Mouse (Mus musculus): ENCODE data around the gene Szrd1.
"Not testable (repeated sequence)": the region's sequence is repeated elsewhere in the genome, so short reads cannot be mapped to it uniquely, and the experiment has no call there.

Szrd1 gene

GRCm38 (mm10) chr4:141147112-141148008, 7.8 kb upstream of the Szrd1 start, which contains the start of gene Fbxo42:
Gene Fbxo42, plus strand, starts transcription at chr4:141147913.
- peak; percentile 93 for DNase-seq

- DNase-seq, result no peak
These were observed 7.0 kb upstream of the Szrd1 start for GRCm38 (mm10) chr4:141146491-141147033.

GRCm38 (mm10) chr4:141145124-141145523, 5.5 kb upstream of the Szrd1 start:
- not testable (repeated sequence) for DNase-seq

GRCm38 (mm10) chr4:141142285-141142811, 2.8 kb upstream of the Szrd1 start:
- DNase-seq, result peak; percentile 76

- no peak for DNase-seq
These were observed 1.4 kb upstream of the Szrd1 start for GRCm38 (mm10) chr4:141140967-141141366.

- DNase-seq, result not testable (repeated sequence)
These were observed 779 bp upstream of the Szrd1 start for GRCm38 (mm10) chr4:141140354-141140753.

- no peak for DNase-seq
These were observed 1.0 kb downstream of the Szrd1 start for GRCm38 (mm10) chr4:141138425-141139115.

GRCm38 (mm10) chr4:141137740-141138139, 1.8 kb downstream of the Szrd1 start:
- DNase-seq, result not testable (repeated sequence)

GRCm38 (mm10) chr4:141136126-141136525, 3.4 kb downstream of the Szrd1 start:
- DNase-seq, result no peak

- no peak for DNase-seq
These were observed 4.6 kb downstream of the Szrd1 start for GRCm38 (mm10) chr4:141134751-141135530.

GRCm38 (mm10) chr4:141134031-141134441, 5.5 kb downstream of the Szrd1 start:
- DNase-seq, result peak; percentile 52

GRCm38 (mm10) chr4:141133227-141133626, 6.3 kb downstream of the Szrd1 start:
- DNase-seq, result no peak

GRCm38 (mm10) chr4:141132191-141132590, 7.4 kb downstream of the Szrd1 start:
- DNase-seq, result no peak

- no peak for DNase-seq
These were observed 8.0 kb downstream of the Szrd1 start for GRCm38 (mm10) chr4:141131531-141132061.

GRCm38 (mm10) chr4:141130704-141131342, 8.8 kb downstream of the Szrd1 start:
- peak; percentile 73 for DNase-seq

GRCm38 (mm10) chr4:141129190-141129710, 10.3 kb downstream of the Szrd1 start:
- DNase-seq, result no peak

GRCm38 (mm10) chr4:141123065-141123464, 16.5 kb downstream of the Szrd1 start:
- no peak for DNase-seq

- no peak for DNase-seq
These were observed 16.9 kb downstream of the Szrd1 start for GRCm38 (mm10) chr4:141122663-141123062.

- DNase-seq, result peak; percentile 56
These were observed 18.9 kb downstream of the Szrd1 start for GRCm38 (mm10) chr4:141120700-141121099.

GRCm38 (mm10) chr4:141118691-141119090, 20.9 kb downstream of the Szrd1 start:
- no peak for DNase-seq

- DNase-seq, result no peak
These were observed 24.2 kb downstream of the Szrd1 start for GRCm38 (mm10) chr4:141115398-141115797.
